Mouse (Mus musculus) layer of hippocampus, adult 2 months (tissue): ENCODE measurements around the gene Elp1. TPM values are rescaled to one million over a fixed set of nuclear protein-coding genes. Genes with fewer than 3 reads are reported as not detected.

Experiments
- DNase-seq, 2 experiments: peaks; one replicate each; pipeline ENCODE4 v3.0.0; 2022; ENCODE audit warnings: low spot score in 2 of 2
- H3K27ac ChIP-seq: fragments of 200-600 bp; 2 replicates; pipeline ENCODE4 v1.8.1; 2022
- H3K4me3 ChIP-seq: fragments of 200-600 bp; 2 replicates; pipeline ENCODE4 v1.8.1; 2022; ENCODE audit warnings: mild to moderate bottlenecking
- CTCF ChIP-seq: fragments of 200-600 bp; conservative IDR thresholded peaks from 2 replicates; pipeline ENCODE4 v1.8.1; 2022; ENCODE audit warnings: antibody characterized with exemption, mild to moderate bottlenecking, moderate library complexity
- total RNA-seq, 2 experiments: library from RNA; stranded (reverse); gene quantifications; 2 replicates each; pipeline ENCODE4 v1.2.3; 2021

The Elp1 gene
- total RNA-seq, 2 experiments from 2014 or later: 61.9 to 63.7 TPM

GRCm38 (mm10) chr4:56829511-56829921, 27.4 kb upstream of the Elp1 start:
- H3K4me3 ChIP-seq: no peak overlapping the region; the same call in 1 of the 2 replicates
- TF ChIP-seq CTCF: no peak
- peak overlapping the region; percentile 84 for H3K27ac ChIP-seq
- DNase-seq: peak; percentile 26 to 57

- Histone ChIP-seq H3K4me3 (no peak overlapping the region; the same call in 1 of the 2 replicates), H3K27ac (peak overlapping the region; percentile 84)
- TF ChIP-seq CTCF: no peak
- DNase-seq: no peak
These were observed 26.8 kb upstream of the Elp1 start for GRCm38 (mm10) chr4:56828932-56829331.

DNA sequence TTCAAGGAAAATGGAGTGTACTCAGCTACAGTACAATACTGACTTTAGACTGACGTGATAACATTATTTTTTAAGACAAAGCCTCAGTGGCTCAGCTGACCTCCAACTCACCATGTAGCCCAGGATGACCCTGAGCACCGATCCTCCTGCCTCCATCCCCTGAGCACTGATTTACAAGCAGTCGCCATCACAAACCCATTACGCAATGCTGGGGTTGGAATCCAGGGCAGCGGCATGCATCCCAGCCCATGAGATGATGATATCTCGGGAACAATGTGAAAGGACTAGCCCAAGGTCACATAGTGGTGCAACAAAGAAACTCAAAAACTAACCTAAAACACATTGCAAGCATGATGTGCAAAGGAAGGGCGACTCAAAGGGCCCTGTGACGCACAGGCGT, 22.1 kb upstream of the Elp1 start:
- TF ChIP-seq CTCF: no peak

DNA sequence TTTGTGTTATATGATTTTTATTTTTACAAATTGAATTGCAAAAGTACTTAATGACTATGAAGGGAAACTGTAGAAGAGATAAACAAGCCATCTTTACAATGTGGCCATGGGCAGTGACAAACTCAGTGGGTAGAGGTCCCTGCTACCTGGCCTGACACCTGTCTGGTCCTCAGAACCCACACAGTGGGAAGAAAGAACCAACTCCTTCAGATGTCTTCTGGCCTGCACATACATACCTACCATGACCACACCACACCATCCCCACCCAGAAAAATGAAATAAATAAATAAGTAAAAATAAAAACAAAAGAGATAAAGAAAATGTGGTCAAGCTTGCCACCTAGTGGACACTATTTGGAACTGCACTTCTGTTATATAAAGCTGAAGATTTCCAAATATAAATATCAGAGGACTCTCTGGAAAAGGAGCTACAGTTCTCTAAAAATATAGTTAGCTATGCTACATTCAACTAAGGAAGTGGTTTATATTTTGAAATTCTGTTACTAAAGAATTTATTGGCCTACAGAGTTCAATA, 18.0 kb upstream of the Elp1 start:
- TF ChIP-seq CTCF: peak; percentile 95
- Histone ChIP-seq H3K27ac (peak overlapping the region; percentile 79), H3K4me3 (no peak overlapping the region)
- DNase-seq: peak in 1 of 2 experiments; percentile 13

More for the DNA sequence above, 22.1 kb upstream of the Elp1 start:
- Histone ChIP-seq H3K4me3 (no peak overlapping the region), H3K27ac (peak overlapping the region; percentile 46)
- DNase-seq: no peak

DNA sequence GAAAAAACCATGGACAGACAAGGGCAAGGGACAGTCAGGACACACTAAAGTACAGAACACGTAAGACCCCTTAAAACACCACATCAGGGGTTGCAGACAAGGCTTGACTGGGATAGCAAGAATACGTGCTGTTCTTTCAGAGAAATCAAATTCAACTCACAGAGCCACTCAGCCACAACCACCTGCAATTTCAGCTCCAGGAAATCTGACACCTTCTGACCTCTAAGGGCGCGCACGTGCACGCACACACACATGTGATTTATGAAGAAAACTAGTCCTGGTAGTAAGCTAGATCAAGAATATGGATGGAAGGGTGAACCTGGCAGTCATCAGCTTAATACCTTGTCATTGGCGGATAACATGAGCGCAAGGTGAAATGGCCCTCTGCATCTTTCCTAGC, 13.0 kb upstream of the Elp1 start:
- peak overlapping the region; percentile 36; the same call in 1 of the 2 replicates for H3K27ac ChIP-seq
- TF ChIP-seq CTCF: no peak
- no peak overlapping the region for H3K4me3 ChIP-seq
- DNase-seq: no peak

GRCm38 (mm10) chr4:56812096-56812495, 10.0 kb upstream of the Elp1 start:
- no peak overlapping the region for H3K4me3 ChIP-seq
- no peak for TF ChIP-seq CTCF
- DNase-seq: peak in 1 of 2 experiments; percentile 45
- peak overlapping the region; percentile 74 for H3K27ac ChIP-seq

GRCm38 (mm10) chr4:56811642-56812041, 9.5 kb upstream of the Elp1 start:
- no peak for TF ChIP-seq CTCF
- Histone ChIP-seq H3K27ac (peak overlapping the region; percentile 74), H3K4me3 (no peak overlapping the region)
- no peak for DNase-seq

DNA sequence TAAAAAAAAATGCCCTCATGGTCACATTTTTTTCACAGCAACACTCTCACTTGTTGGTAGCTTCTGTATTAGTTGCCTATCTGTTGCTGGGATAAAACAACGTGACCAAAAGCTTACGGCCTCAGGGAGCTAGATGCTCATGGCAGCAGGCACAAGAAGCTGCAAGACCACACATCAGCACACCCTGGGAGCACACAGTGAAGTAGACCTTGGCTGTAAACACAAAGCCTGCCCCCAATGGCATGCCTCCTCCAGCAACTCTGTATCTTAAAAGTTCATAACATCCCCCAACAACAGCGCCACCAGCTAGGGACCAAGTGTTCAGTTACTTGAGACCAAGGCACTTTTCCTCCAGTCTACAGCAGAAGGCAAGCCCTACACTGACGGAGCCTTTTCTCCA, 6.9 kb upstream of the Elp1 start:
- Histone ChIP-seq H3K4me3 (no peak overlapping the region), H3K27ac (no peak overlapping the region)
- no peak for DNase-seq
- TF ChIP-seq CTCF: no peak

GRCm38 (mm10) chr4:56802669-56803150, 579 bp upstream of the Elp1 start:
- DNase-seq: no peak
- Histone ChIP-seq H3K4me3 (peak overlapping the region; percentile 89), H3K27ac (peak overlapping the region; percentile 99)
- 0 out of 2 replicates have a peak, but pooled peaks have one; percentile 2 for TF ChIP-seq CTCF

DNA sequence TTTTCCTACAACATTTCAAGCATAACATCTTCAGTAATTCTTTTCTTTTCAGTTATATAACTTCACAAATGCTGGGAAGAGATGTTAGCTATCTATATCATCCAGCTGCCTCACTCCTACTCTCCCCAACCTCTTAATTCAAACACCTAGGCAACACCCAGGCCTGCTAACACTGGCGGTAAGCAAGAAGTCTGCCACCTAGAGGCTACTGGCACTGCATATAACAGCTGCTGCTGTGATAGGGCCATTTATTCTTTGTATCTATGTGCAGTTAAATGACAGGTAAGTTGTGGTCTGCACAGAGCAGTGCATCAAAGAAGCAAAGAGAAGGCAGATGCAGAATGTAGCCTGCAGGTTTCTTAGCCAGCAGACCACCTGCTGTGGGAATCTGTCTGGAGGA, 10.8 kb downstream of the Elp1 start:
- no peak for DNase-seq
- TF ChIP-seq CTCF: peak; percentile 77
- Histone ChIP-seq H3K4me3 (no peak overlapping the region), H3K27ac (no peak overlapping the region)

- Histone ChIP-seq H3K4me3 (no peak overlapping the region), H3K27ac (no peak overlapping the region)
- TF ChIP-seq CTCF: no peak
- DNase-seq: no peak
These were observed 31.1 kb downstream of the Elp1 start for GRCm38 (mm10) chr4:56771065-56771464.

- TF ChIP-seq CTCF: no peak
- Histone ChIP-seq H3K4me3 (no peak overlapping the region), H3K27ac (no peak overlapping the region)
- no peak for DNase-seq
These were observed 33.2 kb downstream of the Elp1 start for GRCm38 (mm10) chr4:56768913-56769312.

- Histone ChIP-seq H3K27ac (no peak overlapping the region), H3K4me3 (no peak overlapping the region)
- no peak for DNase-seq
- TF ChIP-seq CTCF: no peak
These were observed 34.3 kb downstream of the Elp1 start for GRCm38 (mm10) chr4:56767861-56768284.

- Histone ChIP-seq H3K4me3 (no peak overlapping the region), H3K27ac (no peak overlapping the region)
- TF ChIP-seq CTCF: no peak
- peak in 1 of 2 experiments; percentile 3 for DNase-seq
These were observed 44.4 kb downstream of the Elp1 start for GRCm38 (mm10) chr4:56757693-56758092.
